Mouse (Mus musculus): ENCODE measurements at regions not wholly inside any gene's neighbourhood (a gene's known extent, or its start where the extent isn't known, plus 50 kb on each side); places are given as distances from the start of the nearest gene placed in this dataset.
A peak's percentile ranks its signal among the peaks of the same experiment; 100 is the strongest.
"Not testable (repeated sequence)": the region's sequence is repeated elsewhere in the genome, so short reads cannot be mapped to it uniquely, and the experiment has no call there.

DNA sequence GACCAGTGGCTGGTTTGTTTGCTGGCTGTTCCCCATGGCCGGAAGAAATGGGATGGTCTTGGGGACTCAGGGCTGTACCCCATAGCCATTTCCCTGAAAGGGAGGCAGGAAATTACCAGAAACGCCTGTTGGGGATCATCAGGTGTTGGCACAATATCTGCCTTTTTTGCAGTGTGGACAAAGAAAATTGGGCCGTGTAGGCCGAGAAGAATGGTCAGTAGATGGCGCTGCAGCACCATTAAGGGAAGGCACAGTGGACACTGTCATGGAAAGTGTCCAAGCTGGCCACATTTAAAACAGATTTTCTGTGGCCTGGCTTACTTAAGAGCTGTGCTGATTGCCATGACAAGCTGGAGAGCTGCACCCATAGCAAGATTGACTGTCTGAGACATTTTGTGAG is 358.1 kb downstream of the Slxl1 start:
- H3K9me3 ChIP-seq (replicated peaks; ENCODE audit: insufficient read depth, low read length); H3K4me3 ChIP-seq (ENCODE audit: control insufficient read depth in 1 of 2, insufficient read depth in 1 of 2, low read depth in 2 of 2, low read length in 2 of 2); H3K79me2 ChIP-seq (ENCODE audit: control insufficient read depth, insufficient read depth, low read length, poor library complexity); H3K9ac ChIP-seq (ENCODE audit: control insufficient read depth, low read depth, low read length, poor library complexity, severe bottlenecking); H3K27me3 ChIP-seq (ENCODE audit: control insufficient read depth in 1 of 2, insufficient read depth in 2 of 2, low read length in 2 of 2); H3K27ac ChIP-seq (ENCODE audit: control insufficient read depth, low read depth, low read length); H3K4me1 ChIP-seq (ENCODE audit: control insufficient read depth in 1 of 2, insufficient read depth in 2 of 2, low read length in 2 of 2); H3K36me3 ChIP-seq (ENCODE audit: control insufficient read depth in 1 of 2, insufficient read depth in 2 of 2, low read length in 2 of 2): not testable (repeated sequence)
- peak; percentile 0 for DNase-seq (ENCODE audit: low read depth, low spot score)
